Mouse (Mus musculus): Measurements from ENCODE around the gene Akt3. TPM values are rescaled to one million over a fixed set of nuclear protein-coding genes. Genes with fewer than 3 reads are reported as not detected.

The Akt3 gene
- polyA plus RNA-seq, 1 experiment from 2014 or later = 4.7 TPM

DNA sequence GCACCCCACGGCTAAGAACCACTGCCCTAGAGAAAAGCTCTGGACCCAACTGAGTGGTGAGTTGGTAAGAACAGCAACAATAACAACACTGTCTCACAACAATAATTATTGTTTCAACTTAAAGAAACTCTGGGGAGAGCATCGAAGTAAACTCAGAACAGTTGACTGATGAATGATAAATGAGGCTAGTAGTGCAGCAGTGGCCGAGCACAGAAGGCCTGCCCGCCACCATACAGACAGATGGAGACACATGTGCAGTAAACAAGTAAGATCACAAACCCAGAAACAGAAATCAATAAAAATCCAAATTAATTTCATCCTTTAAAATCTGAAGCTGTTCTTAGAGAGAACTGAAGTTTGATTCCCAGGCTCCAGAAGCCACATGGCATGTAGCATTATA, 217.9 kb downstream of the Akt3 start:
- no peak overlapping the region for H3K4me3 ChIP-seq (replicated peaks)
- H3K4me2 ChIP-seq = no peak overlapping the region
- no peak overlapping the region for H3K9ac ChIP-seq
- no peaks in the 10 kb centered on the region for H3K36me3 ChIP-seq
- H3K27me3 ChIP-seq (replicated peaks) = no peaks in the 10 kb centered on the region
- peak overlapping the region; percentile 33; the same call in 1 of the 2 replicates for H3K27ac ChIP-seq
- ATAC-seq (ENCODE audit: insufficient read depth, low FRiP score, low read depth) = no peak
- no peaks in the 10 kb centered on the region for H3K9me3 ChIP-seq
- WGBS = 43% methylated on average over 4 of the region's 4 CpGs
- H3K4me1 ChIP-seq = no peaks in the 10 kb centered on the region

DNA sequence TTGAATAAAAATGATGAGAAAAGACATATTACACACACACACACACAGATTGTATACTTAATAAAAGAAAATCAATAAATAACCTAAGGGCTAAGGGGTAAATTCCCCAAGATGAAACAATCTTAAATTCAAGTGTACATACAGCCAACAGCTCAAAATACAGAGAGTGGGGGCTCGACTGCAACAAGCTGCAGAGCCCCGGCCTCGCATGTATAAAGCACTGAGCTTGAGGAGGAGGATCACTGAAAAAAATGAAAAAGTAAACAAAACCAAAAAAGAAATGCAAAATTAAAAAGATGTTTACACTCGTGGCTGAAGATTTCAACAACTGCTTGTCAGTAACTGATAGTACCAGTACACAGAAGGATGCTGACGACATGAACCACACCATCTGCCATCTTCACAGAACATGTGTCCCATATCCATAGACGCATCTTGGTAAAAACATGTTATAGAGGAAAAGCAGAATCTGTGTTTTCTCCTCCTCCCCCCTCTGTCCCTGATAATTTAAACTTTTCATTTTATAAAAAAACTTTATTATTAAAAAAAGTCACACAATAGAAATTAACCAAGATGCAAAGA, 218.8 kb downstream of the Akt3 start:
- Histone ChIP-seq H3K4me1 (no peaks in the 10 kb centered on the region), H3K4me3 (replicated peaks) (no peak overlapping the region), H3K9me3 (no peaks in the 10 kb centered on the region), H3K4me2 (no peak overlapping the region), H3K36me3 (no peaks in the 10 kb centered on the region), H3K27me3 (replicated peaks) (no peaks in the 10 kb centered on the region), H3K9ac (no peak overlapping the region), H3K27ac (no peak overlapping the region)
- WGBS = 43% methylated on average over 6 of the region's 6 CpGs
- no peak for ATAC-seq (ENCODE audit: insufficient read depth, low FRiP score, low read depth)

DNA sequence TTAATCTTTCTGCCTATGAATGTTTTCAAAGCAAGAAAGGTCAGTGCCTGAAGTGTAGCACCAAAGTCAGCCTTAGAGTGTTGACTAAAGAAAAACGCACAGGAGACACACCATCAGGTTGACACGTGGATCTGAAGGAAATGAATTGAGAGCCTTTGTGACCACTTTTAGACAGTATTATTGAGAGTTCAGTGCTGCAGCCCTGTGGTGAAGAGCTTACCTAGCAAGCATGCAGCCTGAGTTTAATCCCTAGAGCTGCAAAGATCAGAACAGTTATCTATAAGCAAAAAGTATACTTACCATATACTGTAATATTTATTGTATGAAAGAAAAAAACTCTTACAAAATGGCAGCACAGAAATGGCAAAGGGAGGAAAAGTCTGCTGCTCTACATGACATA, 219.6 kb downstream of the Akt3 start:
- H3K4me3 ChIP-seq (replicated peaks) = no peak overlapping the region
- no peak overlapping the region for H3K4me2 ChIP-seq
- no peak overlapping the region for H3K27ac ChIP-seq
- H3K36me3 ChIP-seq = no peaks in the 10 kb centered on the region
- H3K9ac ChIP-seq = no peak overlapping the region
- 47% methylated on average over 2 of the region's 2 CpGs for WGBS
- H3K27me3 ChIP-seq (replicated peaks) = no peaks in the 10 kb centered on the region
- H3K4me1 ChIP-seq = no peaks in the 10 kb centered on the region
- no peak for ATAC-seq (ENCODE audit: insufficient read depth, low FRiP score, low read depth)
- H3K9me3 ChIP-seq = no peaks in the 10 kb centered on the region

DNA sequence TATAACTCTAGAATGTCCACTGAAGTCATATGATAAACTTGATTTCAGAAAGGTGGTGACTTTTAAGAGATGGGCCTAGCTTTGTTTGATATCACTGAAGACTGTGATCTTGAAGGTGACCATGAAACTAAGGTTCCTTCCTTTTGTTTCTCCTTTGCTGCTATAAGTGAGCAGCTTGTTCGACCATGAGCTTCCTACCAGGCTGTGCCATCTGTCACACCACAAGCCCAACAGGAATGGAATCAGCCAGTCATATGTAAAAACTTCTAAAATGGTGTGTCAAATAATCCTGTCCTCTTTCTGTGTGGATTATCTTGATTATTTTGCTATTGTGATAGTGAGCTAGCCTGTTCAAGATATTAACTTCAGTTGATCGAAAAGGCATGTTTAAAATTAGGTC, 222.5 kb downstream of the Akt3 start:
- no peak for ATAC-seq (ENCODE audit: insufficient read depth, low FRiP score, low read depth)
- Histone ChIP-seq H3K4me1 (no peaks in the 10 kb centered on the region), H3K9ac (no peak overlapping the region), H3K4me3 (replicated peaks) (no peak overlapping the region), H3K27me3 (replicated peaks) (no peaks in the 10 kb centered on the region), H3K4me2 (no peak overlapping the region), H3K36me3 (no peaks in the 10 kb centered on the region), H3K27ac (no peak overlapping the region), H3K9me3 (no peaks in the 10 kb centered on the region)
- WGBS = 86% methylated on average over 2 of the region's 2 CpGs

DNA sequence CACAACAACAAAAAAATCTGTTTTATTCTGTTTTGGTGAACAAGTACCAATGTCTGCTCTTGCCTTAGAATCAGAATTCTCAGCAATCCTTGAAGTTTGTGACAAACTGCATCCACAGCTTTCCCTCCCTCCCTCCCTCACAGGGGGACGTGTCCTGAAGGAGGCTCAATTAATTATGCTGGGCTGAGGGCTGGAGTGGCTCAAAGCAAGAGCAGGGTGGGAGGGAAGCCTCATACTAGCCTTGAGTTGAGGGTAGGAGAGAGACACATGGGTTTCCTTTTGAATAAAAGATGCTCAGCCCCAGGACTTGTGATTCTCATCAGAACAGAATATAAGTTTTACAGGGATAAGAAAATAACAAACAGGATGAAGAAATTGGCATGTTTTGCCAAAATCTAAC, 225.8 kb downstream of the Akt3 start:
- Histone ChIP-seq H3K36me3 (no peaks in the 10 kb centered on the region), H3K27me3 (replicated peaks) (no peaks in the 10 kb centered on the region), H3K4me1 (no peaks in the 10 kb centered on the region), H3K9me3 (no peaks in the 10 kb centered on the region), H3K4me2 (no peak overlapping the region), H3K4me3 (replicated peaks) (no peak overlapping the region), H3K27ac (no peak overlapping the region), H3K9ac (no peak overlapping the region)
- no peak for ATAC-seq (ENCODE audit: insufficient read depth, low FRiP score, low read depth)
- WGBS = 27% methylated on average over 1 of the region's 1 CpGs

DNA sequence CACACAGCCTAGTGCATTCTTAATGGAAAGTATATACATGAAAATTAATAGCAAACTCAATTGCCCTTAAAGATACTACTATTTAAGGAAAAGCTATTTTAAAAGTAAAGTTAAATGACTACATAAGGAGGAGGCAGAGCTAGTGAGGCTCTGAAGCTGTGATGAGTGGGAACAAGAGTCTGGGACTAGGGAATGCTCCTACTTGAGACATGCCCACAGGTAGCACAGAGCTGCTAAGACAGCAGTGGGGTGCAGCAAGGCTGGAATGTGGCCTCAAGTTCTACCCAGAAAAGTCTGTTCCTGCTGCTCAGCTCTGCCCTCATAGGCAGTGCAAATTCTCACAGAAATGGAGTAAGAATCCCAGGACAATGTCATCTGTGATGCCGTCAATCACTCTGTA, 226.8 kb downstream of the Akt3 start:
- Histone ChIP-seq H3K9ac (no peak overlapping the region), H3K27me3 (replicated peaks) (no peaks in the 10 kb centered on the region), H3K36me3 (no peaks in the 10 kb centered on the region), H3K9me3 (no peaks in the 10 kb centered on the region), H3K4me1 (no peaks in the 10 kb centered on the region), H3K4me3 (replicated peaks) (no peak overlapping the region), H3K27ac (no peak overlapping the region), H3K4me2 (no peak overlapping the region)
- WGBS = 90% methylated on average over 1 of the region's 1 CpGs
- no peak for ATAC-seq (ENCODE audit: insufficient read depth, low FRiP score, low read depth)

DNA sequence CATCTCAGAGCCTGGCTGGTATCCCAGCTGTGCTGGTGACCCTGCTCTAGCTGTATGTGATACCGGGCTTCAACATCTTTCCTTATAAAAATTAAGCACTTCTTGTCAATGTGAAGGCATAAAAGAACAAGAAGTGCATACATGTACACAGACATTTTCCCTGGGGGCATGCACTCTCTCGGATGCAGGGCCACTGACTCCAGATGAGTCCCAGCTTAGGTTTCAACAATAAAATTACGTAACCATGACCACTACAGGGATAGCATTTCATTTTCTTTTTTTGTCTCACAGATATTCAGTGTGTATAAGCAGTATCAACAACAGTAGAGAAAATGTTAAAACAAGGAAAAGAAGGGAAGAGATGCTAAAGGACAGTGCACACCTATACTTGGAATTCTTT, 227.3 kb downstream of the Akt3 start:
- no peak overlapping the region for H3K4me3 ChIP-seq (replicated peaks)
- no peaks in the 10 kb centered on the region for H3K4me1 ChIP-seq
- no peaks in the 10 kb centered on the region for H3K27me3 ChIP-seq (replicated peaks)
- H3K9ac ChIP-seq = no peak overlapping the region
- no peaks in the 10 kb centered on the region for H3K9me3 ChIP-seq
- H3K27ac ChIP-seq = no peak overlapping the region
- H3K36me3 ChIP-seq = no peaks in the 10 kb centered on the region
- 87% methylated on average over 3 of the region's 3 CpGs for WGBS
- no peak overlapping the region for H3K4me2 ChIP-seq
- ATAC-seq (ENCODE audit: insufficient read depth, low FRiP score, low read depth) = no peak

DNA sequence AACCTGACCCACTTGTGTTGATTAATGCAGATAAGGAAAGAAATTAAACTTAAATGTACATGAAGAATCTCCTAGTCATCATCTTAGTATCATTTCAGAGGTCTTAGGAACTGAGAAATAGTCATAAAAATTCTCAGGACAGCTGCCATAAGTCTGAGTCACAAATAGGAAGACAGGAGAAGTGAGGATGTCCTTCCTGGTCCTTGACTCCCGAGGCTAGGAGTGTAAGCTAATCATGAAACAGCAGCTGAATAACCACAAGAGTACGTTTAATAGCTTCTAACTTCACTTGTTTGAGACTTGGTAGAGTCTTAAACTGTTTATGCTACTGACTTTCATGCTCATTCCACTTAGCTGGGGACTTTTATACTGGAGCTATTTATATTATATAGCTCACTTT, 229.0 kb downstream of the Akt3 start:
- no peak overlapping the region for H3K4me2 ChIP-seq
- no peak overlapping the region for H3K9ac ChIP-seq
- no peaks in the 10 kb centered on the region for H3K4me1 ChIP-seq
- ATAC-seq (ENCODE audit: insufficient read depth, low FRiP score, low read depth) = no peak
- H3K9me3 ChIP-seq = no peaks in the 10 kb centered on the region
- no peak overlapping the region for H3K4me3 ChIP-seq (replicated peaks)
- H3K27ac ChIP-seq = no peak overlapping the region
- no peaks in the 10 kb centered on the region for H3K36me3 ChIP-seq
- no peaks in the 10 kb centered on the region for H3K27me3 ChIP-seq (replicated peaks)
- WGBS = 48% methylated on average over 2 of the region's 2 CpGs

DNA sequence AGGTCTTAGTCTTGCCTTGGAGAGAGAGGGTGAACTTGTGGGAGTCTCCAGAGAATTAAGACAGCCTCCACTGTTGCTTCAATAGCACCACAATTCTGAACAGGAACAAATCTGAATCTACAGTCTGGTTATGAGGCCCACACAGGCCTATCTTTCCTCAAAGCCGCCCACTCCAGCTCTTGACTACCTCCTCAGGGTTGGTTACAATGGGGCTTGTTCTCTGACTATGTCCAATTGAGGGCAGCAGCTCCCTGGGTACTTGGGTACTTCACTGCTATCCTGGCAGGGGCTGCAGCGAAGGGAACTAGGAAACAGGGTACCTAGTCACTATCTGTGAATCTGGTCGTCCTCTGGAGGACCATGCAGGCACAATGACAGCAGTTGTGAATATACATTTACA, 230.3 kb downstream of the Akt3 start:
- Histone ChIP-seq H3K27me3 (replicated peaks) (no peaks in the 10 kb centered on the region), H3K9ac (no peak overlapping the region), H3K9me3 (no peaks in the 10 kb centered on the region), H3K4me1 (no peaks in the 10 kb centered on the region), H3K4me2 (no peak overlapping the region), H3K36me3 (no peaks in the 10 kb centered on the region), H3K27ac (no peak overlapping the region), H3K4me3 (replicated peaks) (no peak overlapping the region)
- WGBS = 85% methylated on average over 3 of the region's 3 CpGs
- no peak for ATAC-seq (ENCODE audit: insufficient read depth, low FRiP score, low read depth)

DNA sequence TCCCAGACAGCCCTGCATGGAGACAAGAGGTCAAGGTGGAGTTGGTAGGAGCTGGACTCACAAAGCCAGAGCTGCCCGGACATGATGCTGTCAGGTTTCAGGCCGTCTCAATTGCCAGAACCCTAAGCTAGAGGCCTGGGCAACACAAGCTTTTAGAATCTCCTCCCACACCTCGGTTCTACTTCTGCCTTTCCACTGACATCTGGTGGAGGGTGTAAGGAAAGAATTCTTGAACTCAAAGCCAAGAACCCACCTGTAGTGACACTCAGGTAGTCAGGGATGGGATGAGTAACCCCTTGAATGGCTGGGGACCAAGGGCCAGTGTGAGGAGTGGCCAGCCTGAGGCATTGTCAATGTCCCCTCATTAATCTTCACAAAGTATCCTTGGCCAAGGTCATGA, 235.3 kb downstream of the Akt3 start:
- Histone ChIP-seq H3K36me3 (no peaks in the 10 kb centered on the region), H3K9ac (no peak overlapping the region), H3K4me1 (no peaks in the 10 kb centered on the region), H3K9me3 (no peaks in the 10 kb centered on the region), H3K27ac (no peak overlapping the region), H3K4me3 (replicated peaks) (no peak overlapping the region), H3K27me3 (replicated peaks) (no peaks in the 10 kb centered on the region), H3K4me2 (no peak overlapping the region)
- WGBS = 64% methylated on average over 3 of the region's 3 CpGs
- no peak for ATAC-seq (ENCODE audit: insufficient read depth, low FRiP score, low read depth)

DNA sequence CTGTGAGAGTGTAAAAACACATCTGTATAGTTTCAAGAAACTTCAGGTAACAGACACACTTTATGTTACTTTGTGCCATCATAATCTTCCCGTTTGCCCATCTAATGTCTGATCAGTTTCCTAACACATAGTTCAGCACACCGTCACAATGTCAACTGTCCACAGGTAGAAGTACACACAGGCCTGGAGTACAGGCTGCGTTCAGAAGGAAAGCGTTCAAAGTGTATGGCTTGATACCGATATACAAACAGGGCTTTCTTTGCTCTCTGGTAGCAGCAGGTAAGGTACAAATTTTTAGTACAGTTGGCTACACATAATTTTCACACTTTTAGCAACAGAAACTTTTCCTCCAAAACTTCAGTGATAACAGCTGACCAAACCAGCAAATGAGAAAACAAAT, 238.3 kb downstream of the Akt3 start:
- Histone ChIP-seq H3K4me3 (replicated peaks) (no peak overlapping the region), H3K36me3 (no peaks in the 10 kb centered on the region), H3K4me2 (no peak overlapping the region), H3K9me3 (no peaks in the 10 kb centered on the region), H3K4me1 (peaks cover 3% of the 10 kb centered on the region; the same call in 1 of the 2 replicates), H3K27ac (no peak overlapping the region), H3K27me3 (replicated peaks) (no peaks in the 10 kb centered on the region), H3K9ac (no peak overlapping the region)
- 82% methylated on average over 5 of the region's 5 CpGs for WGBS
- no peak for ATAC-seq (ENCODE audit: insufficient read depth, low FRiP score, low read depth)

DNA sequence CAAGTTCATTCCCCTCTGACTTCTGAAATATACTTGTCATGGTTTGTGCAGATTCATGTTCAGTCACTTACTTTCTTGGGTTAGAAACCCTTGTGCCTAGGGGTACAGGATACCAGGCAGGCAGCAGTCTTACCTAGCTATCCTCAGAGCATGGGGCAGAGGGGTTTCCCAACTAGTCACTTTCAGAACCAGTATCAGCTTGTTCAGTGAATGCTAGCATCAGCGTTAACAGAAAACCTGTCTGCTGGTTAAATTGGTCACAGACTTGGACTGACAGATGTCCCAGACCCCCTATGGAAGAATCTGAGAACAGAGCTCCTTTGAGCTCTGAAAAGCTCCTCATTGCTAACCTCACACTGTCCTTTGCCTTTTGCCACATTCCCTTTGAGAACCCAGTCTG, 239.3 kb downstream of the Akt3 start:
- H3K4me1 ChIP-seq = peaks cover 9% of the 10 kb centered on the region
- ATAC-seq (ENCODE audit: insufficient read depth, low FRiP score, low read depth) = no peak
- 73% methylated on average over 1 of the region's 1 CpGs for WGBS
- no peak overlapping the region for H3K9ac ChIP-seq
- no peak overlapping the region for H3K27ac ChIP-seq
- no peaks in the 10 kb centered on the region for H3K9me3 ChIP-seq
- no peak overlapping the region for H3K4me3 ChIP-seq (replicated peaks)
- H3K36me3 ChIP-seq = no peaks in the 10 kb centered on the region
- H3K4me2 ChIP-seq = no peak overlapping the region
- no peaks in the 10 kb centered on the region for H3K27me3 ChIP-seq (replicated peaks)

DNA sequence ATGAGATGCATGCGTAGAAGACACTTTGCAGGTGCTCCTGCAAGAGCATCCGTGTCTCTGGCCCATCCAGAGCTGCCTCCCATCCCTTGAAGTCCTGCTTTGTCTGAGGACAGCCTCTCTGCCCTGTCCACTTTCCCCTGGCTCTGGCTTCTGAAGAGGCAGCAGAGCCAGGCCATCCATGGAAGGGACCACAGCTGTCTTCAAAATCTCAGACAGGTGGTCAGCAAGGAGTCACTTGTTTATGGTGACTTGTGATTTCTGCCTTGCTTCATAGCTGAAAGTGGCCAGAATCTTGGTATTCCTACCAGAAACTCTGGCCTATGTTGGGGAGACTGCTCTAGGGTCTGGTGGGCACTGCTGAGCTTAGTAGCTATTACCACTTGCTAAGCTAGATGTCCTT, 241.3 kb downstream of the Akt3 start:
- peaks cover 12% of the 10 kb centered on the region for H3K4me1 ChIP-seq
- H3K4me3 ChIP-seq (replicated peaks) = no peak overlapping the region
- 75% methylated on average over 2 of the region's 2 CpGs for WGBS
- H3K9me3 ChIP-seq = no peaks in the 10 kb centered on the region
- H3K9ac ChIP-seq = no peak overlapping the region
- no peaks in the 10 kb centered on the region for H3K36me3 ChIP-seq
- H3K4me2 ChIP-seq = no peak overlapping the region
- no peak for ATAC-seq (ENCODE audit: insufficient read depth, low FRiP score, low read depth)
- H3K27ac ChIP-seq = no peak overlapping the region
- H3K27me3 ChIP-seq (replicated peaks) = no peaks in the 10 kb centered on the region
